Mouse (Mus musculus): ENCODE data around the gene Clasp1. TPM values are rescaled to one million over a fixed set of nuclear protein-coding genes. Genes with fewer than 3 reads are reported as not detected.
A peak's percentile ranks its signal among the peaks of the same experiment; 100 is the strongest.

Gene Clasp1
- polyA plus RNA-seq, 1 experiment from 2014 or later: 136 TPM

GRCm38 (mm10) chr1:118485572-118485971, 96.7 kb downstream of the Clasp1 start:
- WGBS: 81% methylated on average over 3 of the region's 3 CpGs

GRCm38 (mm10) chr1:118486021-118486420, 97.2 kb downstream of the Clasp1 start:
- H3K27me3 ChIP-seq: no peaks in the 10 kb centered on the region
- no peak overlapping the region for H3K27ac ChIP-seq
- H3K4me1 ChIP-seq: no peaks in the 10 kb centered on the region; the same call in 1 of the 2 replicates
- no peak overlapping the region for H3K9ac ChIP-seq
- no peaks in the 10 kb centered on the region for H3K9me3 ChIP-seq (replicated peaks)
- H3K4me2 ChIP-seq (replicated peaks): no peak overlapping the region
- 0 out of 2 replicates have a peak, but pooled peaks cover 3% of the 10 kb centered on the region for H3K36me3 ChIP-seq
- no peak for ATAC-seq (ENCODE audit: low FRiP score)
- no peak overlapping the region for H3K4me3 ChIP-seq

More at GRCm38 (mm10) chr1:118485572-118485971, 96.7 kb downstream of the Clasp1 start:
- H3K27me3 ChIP-seq: no peaks in the 10 kb centered on the region
- H3K9me3 ChIP-seq (replicated peaks): no peaks in the 10 kb centered on the region
- no peak overlapping the region for H3K4me2 ChIP-seq (replicated peaks)
- ATAC-seq (ENCODE audit: low FRiP score): no peak
- no peak overlapping the region for H3K4me3 ChIP-seq
- H3K36me3 ChIP-seq: 0 out of 2 replicates have a peak, but pooled peaks cover 3% of the 10 kb centered on the region
- H3K27ac ChIP-seq: no peak overlapping the region
- no peaks in the 10 kb centered on the region; the same call in 1 of the 2 replicates for H3K4me1 ChIP-seq
- H3K9ac ChIP-seq: no peak overlapping the region

DNA sequence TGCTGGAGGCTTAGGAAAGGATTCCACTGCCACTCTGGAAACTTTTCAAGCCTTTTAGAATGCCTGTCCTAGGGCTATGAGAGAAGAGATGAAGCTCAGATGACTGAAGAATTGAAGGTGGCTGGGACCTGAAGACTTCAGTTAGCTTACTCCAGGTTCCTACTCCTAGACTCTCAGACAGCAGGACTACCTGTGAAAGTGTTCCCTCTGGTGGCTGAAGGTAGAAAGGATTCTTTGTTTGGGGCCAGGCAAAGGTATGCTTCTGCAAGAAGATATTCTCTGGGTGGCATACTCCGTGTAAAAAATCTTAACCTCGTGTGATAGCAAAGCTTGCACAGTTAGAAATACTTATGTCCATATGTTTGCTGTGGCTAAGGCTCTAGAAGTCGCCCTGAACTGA, 104.0 kb downstream of the Clasp1 start:
- no peak overlapping the region for H3K27ac ChIP-seq
- H3K9me3 ChIP-seq (replicated peaks): no peaks in the 10 kb centered on the region
- no peak overlapping the region for H3K4me2 ChIP-seq (replicated peaks)
- H3K4me1 ChIP-seq: no peaks in the 10 kb centered on the region
- no peak overlapping the region for H3K9ac ChIP-seq
- H3K36me3 ChIP-seq: peaks cover 6% of the 10 kb centered on the region
- H3K27me3 ChIP-seq: no peaks in the 10 kb centered on the region
- no peak for ATAC-seq (ENCODE audit: low FRiP score)
- WGBS: 93% methylated on average over 3 of the region's 3 CpGs
- H3K4me3 ChIP-seq: no peak overlapping the region

- Histone ChIP-seq H3K27ac (peak overlapping the region; percentile 23; the same call in 1 of the 2 replicates), H3K9ac (no peak overlapping the region), H3K4me1 (no peaks in the 10 kb centered on the region), H3K27me3 (no peaks in the 10 kb centered on the region), H3K4me2 (replicated peaks) (no peak overlapping the region), H3K9me3 (replicated peaks) (no peaks in the 10 kb centered on the region), H3K36me3 (peaks cover 13% of the 10 kb centered on the region), H3K4me3 (no peak overlapping the region)
- WGBS: 95% methylated on average over 9 of the region's 9 CpGs
- no peak for ATAC-seq (ENCODE audit: low FRiP score)
These were observed 105.7 kb downstream of the Clasp1 start for GRCm38 (mm10) chr1:118494551-118494950.

DNA sequence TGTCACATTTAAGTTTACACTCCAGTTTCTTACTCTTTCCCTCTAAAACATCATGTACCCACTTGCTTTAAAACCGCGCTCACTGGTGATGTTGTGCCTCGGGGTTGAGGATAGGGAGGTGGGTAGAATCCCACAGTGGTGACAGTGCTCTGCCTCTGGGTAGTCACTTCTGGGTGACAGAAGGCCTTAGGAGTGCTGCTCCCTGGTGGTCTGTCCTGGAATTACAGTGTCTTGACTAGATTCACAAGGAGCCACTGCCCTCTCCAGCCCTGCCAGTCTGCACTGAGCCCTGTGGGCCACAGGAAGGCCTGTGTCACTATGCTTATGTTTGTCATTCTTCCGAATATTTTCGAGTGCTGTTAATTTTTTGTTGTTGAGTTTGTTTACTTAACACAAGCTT, 109.5 kb downstream of the Clasp1 start:
- WGBS: 75% methylated on average over 5 of the region's 5 CpGs
- Histone ChIP-seq H3K9ac (no peak overlapping the region), H3K27me3 (no peaks in the 10 kb centered on the region), H3K36me3 (peaks cover 47% of the 10 kb centered on the region), H3K4me3 (no peak overlapping the region), H3K27ac (no peak overlapping the region), H3K4me2 (replicated peaks) (no peak overlapping the region), H3K9me3 (replicated peaks) (no peaks in the 10 kb centered on the region), H3K4me1 (no peaks in the 10 kb centered on the region)
- ATAC-seq (ENCODE audit: low FRiP score): peak; percentile 51

GRCm38 (mm10) chr1:118500606-118501005, 111.7 kb downstream of the Clasp1 start:
- Histone ChIP-seq H3K4me1 (no peaks in the 10 kb centered on the region), H3K36me3 (peaks cover 70% of the 10 kb centered on the region)
- 94% methylated on average over 11 of the region's 11 CpGs for WGBS

GRCm38 (mm10) chr1:118501691-118502090, 112.8 kb downstream of the Clasp1 start:
- Histone ChIP-seq H3K4me1 (no peaks in the 10 kb centered on the region), H3K4me3 (no peak overlapping the region), H3K27me3 (no peaks in the 10 kb centered on the region), H3K4me2 (replicated peaks) (no peak overlapping the region), H3K9ac (no peak overlapping the region), H3K9me3 (replicated peaks) (no peaks in the 10 kb centered on the region), H3K36me3 (peaks cover 80% of the 10 kb centered on the region), H3K27ac (no peak overlapping the region)
- ATAC-seq (ENCODE audit: low FRiP score): no peak
- WGBS: 94% methylated on average over 2 of the region's 2 CpGs

More at GRCm38 (mm10) chr1:118500606-118501005, 111.7 kb downstream of the Clasp1 start:
- Histone ChIP-seq H3K9ac (no peak overlapping the region), H3K9me3 (replicated peaks) (no peaks in the 10 kb centered on the region), H3K4me3 (no peak overlapping the region), H3K4me2 (replicated peaks) (no peak overlapping the region), H3K27ac (no peak overlapping the region), H3K27me3 (no peaks in the 10 kb centered on the region)
- ATAC-seq (ENCODE audit: low FRiP score): no peak

DNA sequence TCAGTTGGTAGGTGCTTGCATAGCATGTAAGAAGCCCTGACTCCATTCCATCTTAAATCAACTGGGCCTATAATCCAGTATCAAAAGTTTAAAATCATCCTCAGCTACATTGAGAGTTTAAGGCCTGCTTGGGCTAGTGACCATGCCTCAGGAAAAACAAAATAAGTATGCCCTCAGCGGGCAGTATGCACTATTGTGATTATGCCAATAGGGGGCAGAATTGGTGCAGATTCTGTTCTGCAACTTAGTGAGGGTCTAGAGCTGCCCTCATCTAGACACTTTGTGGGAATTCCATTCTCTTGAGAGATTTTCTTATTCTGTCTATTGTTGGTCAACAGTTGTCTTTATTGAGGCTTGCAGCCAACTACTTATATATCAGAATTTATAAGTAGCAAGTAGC, 116.9 kb downstream of the Clasp1 start:
- H3K9me3 ChIP-seq (replicated peaks): no peaks in the 10 kb centered on the region
- H3K9ac ChIP-seq: no peak overlapping the region
- WGBS: 83% methylated on average over 1 of the region's 1 CpGs
- H3K4me2 ChIP-seq (replicated peaks): no peak overlapping the region
- no peaks in the 10 kb centered on the region for H3K27me3 ChIP-seq
- H3K4me1 ChIP-seq: no peaks in the 10 kb centered on the region
- no peak overlapping the region for H3K27ac ChIP-seq
- H3K36me3 ChIP-seq: peaks cover 96% of the 10 kb centered on the region
- no peak overlapping the region for H3K4me3 ChIP-seq
- no peak for ATAC-seq (ENCODE audit: low FRiP score)

DNA sequence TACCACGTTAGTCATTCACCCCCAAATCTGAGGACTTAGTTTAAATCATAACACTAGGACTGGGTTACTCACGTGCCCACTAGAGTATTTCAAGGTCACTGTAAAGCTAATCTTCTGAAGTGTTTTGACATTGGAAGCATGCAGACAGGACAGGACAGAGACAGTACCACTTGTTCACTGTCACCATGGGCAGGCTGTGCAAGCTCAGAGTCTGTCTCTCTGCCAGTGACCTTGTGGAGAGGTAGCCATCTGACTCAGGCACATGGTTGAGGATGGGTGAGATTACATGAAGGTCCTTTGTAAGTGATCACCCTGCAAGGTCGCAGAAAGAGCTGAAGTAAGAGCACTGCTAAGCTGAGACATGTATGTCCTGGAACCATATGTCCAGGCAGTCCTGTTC, 122.1 kb downstream of the Clasp1 start:
- Histone ChIP-seq H3K4me3 (no peak overlapping the region), H3K4me1 (no peaks in the 10 kb centered on the region), H3K27ac (no peak overlapping the region), H3K9ac (no peak overlapping the region), H3K27me3 (no peaks in the 10 kb centered on the region), H3K4me2 (replicated peaks) (no peak overlapping the region), H3K36me3 (peaks cover 89% of the 10 kb centered on the region), H3K9me3 (replicated peaks) (no peaks in the 10 kb centered on the region)
- WGBS: 96% methylated on average over 3 of the region's 3 CpGs
- no peak for ATAC-seq (ENCODE audit: low FRiP score)

DNA sequence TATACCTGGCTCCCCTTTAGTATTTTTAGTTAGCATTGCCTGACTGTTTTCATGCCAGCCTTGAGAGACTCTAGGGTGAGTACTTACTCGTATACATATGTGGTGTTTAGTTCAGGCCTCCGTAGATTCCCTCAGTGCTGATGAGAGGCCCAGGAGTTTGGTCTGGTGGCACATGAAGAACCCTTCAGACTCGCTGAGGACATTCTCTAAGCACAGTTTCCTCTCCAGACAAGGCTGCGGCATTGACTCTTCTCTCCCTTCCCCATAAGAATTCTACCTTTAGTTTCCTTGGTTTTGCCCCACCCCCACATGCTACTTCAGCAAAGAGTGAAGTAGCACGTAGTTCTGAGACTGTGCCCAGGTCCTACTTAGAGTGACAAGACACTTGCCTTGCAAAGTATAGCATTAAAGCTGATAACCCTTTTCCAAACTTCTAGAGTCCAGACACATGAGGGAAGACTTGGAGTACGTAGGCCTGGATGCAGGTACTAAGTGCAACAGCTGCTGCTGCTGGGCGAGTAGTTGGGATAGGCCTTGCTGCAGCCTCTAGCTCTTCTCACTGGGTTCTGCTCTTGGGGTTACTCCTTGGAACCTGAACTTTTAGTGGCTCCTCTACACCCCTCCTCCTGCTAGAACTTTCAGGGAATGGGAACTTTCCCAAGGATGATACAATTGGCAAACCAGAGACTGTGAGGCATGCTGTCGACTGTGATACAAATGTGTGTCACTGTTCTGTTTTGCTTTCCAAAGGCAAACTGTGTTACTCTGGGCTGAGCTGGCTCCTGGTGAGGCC, 123.1 kb downstream of the Clasp1 start:
- Histone ChIP-seq H3K4me2 (replicated peaks) (no peak overlapping the region), H3K4me3 (no peak overlapping the region), H3K36me3 (peaks cover 87% of the 10 kb centered on the region), H3K27ac (no peak overlapping the region), H3K4me1 (no peaks in the 10 kb centered on the region), H3K9ac (no peak overlapping the region), H3K27me3 (no peaks in the 10 kb centered on the region), H3K9me3 (replicated peaks) (no peaks in the 10 kb centered on the region)
- ATAC-seq (ENCODE audit: low FRiP score): no peak
- WGBS: 94% methylated on average over 8 of the region's 8 CpGs

DNA sequence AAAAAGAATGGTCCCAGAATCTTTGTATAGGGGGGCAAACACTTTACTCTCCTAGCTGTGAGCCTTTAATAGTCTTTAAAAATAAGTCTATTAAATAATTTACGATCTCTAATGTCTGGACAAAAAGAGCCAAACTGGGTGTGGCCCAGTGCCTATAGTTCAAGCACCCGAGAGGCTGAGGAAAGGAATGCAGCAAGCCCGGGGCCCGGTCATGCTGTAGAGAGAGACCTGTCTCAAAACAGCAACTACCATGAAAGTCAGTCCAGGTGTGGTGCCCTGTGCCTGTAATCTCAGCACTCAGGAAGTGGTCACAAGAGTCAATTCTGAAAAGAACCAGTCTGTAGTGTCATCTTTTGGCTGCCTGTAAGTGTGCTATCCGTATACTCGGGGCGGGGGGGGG, 127.4 kb downstream of the Clasp1 start:
- no peaks in the 10 kb centered on the region for H3K4me1 ChIP-seq
- H3K27ac ChIP-seq: no peak overlapping the region
- no peak overlapping the region for H3K4me2 ChIP-seq (replicated peaks)
- H3K9ac ChIP-seq: no peak overlapping the region
- ATAC-seq (ENCODE audit: low FRiP score): no peak
- WGBS: 80% methylated on average over 7 of the region's 7 CpGs
- H3K36me3 ChIP-seq: peaks cover 75% of the 10 kb centered on the region
- H3K27me3 ChIP-seq: no peaks in the 10 kb centered on the region
- H3K9me3 ChIP-seq (replicated peaks): no peaks in the 10 kb centered on the region
- no peak overlapping the region for H3K4me3 ChIP-seq

DNA sequence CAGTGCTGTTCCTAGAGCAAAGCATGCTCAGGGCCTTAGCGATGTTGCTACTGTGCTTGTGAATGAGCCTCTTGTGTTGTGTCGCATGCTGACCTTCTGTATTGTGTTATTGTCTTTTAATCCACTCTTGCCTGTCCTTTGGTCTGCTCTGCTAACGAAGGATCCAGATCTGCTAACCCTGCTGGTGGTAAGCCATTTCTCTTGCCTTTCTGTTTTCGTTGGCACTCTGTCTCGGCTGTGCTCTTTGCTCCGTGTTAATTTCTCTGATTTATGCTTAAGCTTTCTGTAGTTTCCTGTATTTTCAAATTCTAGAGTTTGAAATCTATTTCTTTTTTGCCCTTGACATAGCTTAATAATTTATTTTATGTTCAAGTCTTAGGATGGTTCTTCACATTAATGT, 134.3 kb downstream of the Clasp1 start:
- Histone ChIP-seq H3K27me3 (no peaks in the 10 kb centered on the region), H3K9me3 (replicated peaks) (no peaks in the 10 kb centered on the region), H3K4me3 (no peak overlapping the region), H3K9ac (no peak overlapping the region), H3K4me1 (no peaks in the 10 kb centered on the region), H3K4me2 (replicated peaks) (no peak overlapping the region), H3K36me3 (peaks cover 68% of the 10 kb centered on the region), H3K27ac (no peak overlapping the region)
- no peak for ATAC-seq (ENCODE audit: low FRiP score)
- WGBS: 85% methylated on average over 6 of the region's 6 CpGs

DNA sequence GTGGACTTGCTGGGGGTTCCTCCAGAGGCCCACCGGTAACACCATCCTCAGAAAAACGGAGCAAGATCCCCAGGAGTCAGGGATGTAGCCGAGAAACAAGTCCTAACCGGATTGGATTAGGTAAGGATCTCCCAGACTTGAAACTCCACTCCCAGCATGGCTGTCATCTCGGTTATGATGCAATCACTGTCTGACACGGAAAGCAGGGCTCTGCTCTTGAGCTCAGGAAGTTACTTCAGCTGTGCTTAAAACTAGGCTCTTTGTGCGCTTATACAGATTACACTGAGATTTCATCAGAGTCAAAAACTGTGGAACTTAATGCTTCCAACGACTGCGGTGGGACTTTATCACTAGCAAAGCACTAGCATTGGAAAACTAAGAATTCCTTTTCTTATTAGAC, 136.5 kb downstream of the Clasp1 start:
- no peak overlapping the region for H3K4me3 ChIP-seq
- 86% methylated on average over 9 of the region's 9 CpGs for WGBS
- no peaks in the 10 kb centered on the region for H3K27me3 ChIP-seq
- H3K27ac ChIP-seq: no peak overlapping the region
- H3K4me2 ChIP-seq (replicated peaks): no peak overlapping the region
- no peak for ATAC-seq (ENCODE audit: low FRiP score)
- H3K9ac ChIP-seq: no peak overlapping the region
- peaks cover 71% of the 10 kb centered on the region for H3K36me3 ChIP-seq
- H3K9me3 ChIP-seq (replicated peaks): no peaks in the 10 kb centered on the region
- no peaks in the 10 kb centered on the region for H3K4me1 ChIP-seq
